Mouse (Mus musculus) heart, postnatal 10 days (tissue): ENCODE measurements around the gene Gm45233. TPM values are rescaled to one million over a fixed set of nuclear protein-coding genes. Genes with fewer than 3 reads are reported as not detected.

ENCODE experiments used
- DNase-seq, 2 experiments: peaks; one replicate each; pipeline ENCODE4 v3.0.0; 2021
- intact Hi-C: fragments of 180-260 bp; cut with DNase I; formaldehyde crosslinking; loops from one replicate; pipeline ENCODE4 v1.15.1; 2025
- total RNA-seq, 2 experiments: library from RNA; stranded (reverse); gene quantifications; 2 replicates each; pipeline ENCODE4 v1.2.3; 2021

Gm45233 gene
- total RNA-seq, 2 experiments from 2014 or later = 1.7 to 2.1 TPM

GRCm38 (mm10) chr7:43443126-43443916 is 607 bp upstream of the Gm45233 start:
- intact Hi-C loops = loop anchor here (2.0 to 10.0 kb wide), 3 partner anchors 23 to 801 kb away; partner anchors contain the start of genes 1700028J19Rik, 2410002F23Rik and Zfp715
- peak; percentile 89 to 90 for DNase-seq

DNA sequence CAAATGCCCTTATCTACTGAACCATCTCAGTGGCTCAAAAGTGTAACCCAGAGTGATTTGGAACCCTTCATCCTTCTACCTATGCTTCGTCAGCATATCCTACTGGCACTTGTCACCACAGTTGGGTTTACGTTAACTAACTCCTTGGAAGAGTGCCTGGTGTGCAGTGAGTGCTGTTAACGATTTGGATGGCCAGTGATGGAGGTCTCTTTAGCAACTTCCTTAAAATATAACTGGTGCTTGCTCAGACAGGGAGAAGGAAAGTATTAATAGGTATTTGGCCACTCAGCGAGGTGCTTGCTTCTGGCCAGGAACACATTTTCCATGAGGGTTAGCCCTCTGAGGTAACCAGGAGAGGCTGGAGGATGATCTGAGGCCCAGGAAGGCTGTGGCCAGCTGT is 3.9 kb downstream of the Gm45233 start:
- intact Hi-C loops = loop anchor here (10.0 kb wide), 1 partner anchor 797 kb away; the partner anchor contains the start of genes 1700028J19Rik and 2410002F23Rik
- peak in 1 of 2 experiments; percentile 17 for DNase-seq

GRCm38 (mm10) chr7:43448246-43448645 is 4.3 kb downstream of the Gm45233 start:
- intact Hi-C loops = loop anchor here (10.0 kb wide), 1 partner anchor 797 kb away; the partner anchor contains the start of genes 1700028J19Rik and 2410002F23Rik
- DNase-seq = peak; percentile 51 to 64

DNA sequence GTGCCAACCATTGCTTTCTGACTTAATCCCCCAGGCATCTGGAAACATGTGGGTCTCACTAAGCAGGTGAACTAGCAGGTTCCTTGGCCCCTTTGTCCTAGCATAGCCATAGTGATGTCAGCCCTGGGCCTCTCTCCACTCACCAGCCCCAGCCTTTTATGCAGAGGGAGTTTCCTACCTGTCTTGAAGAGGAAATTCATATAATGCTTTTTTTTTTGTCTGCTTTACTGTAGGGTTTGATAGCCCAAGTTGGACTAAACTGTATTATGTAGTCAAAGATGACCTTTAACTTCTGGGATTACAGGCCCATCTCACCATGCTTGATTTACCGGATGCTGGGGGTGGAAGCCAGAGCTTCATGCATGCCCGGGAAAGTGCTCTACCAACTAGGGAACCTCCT is 5.9 kb downstream of the Gm45233 start:
- intact Hi-C loops = loop anchor here (10.0 kb wide), 1 partner anchor 795 kb away; the partner anchor contains the start of genes 1700028J19Rik and 2410002F23Rik
- no peak for DNase-seq

GRCm38 (mm10) chr7:43451726-43452125 is 7.8 kb downstream of the Gm45233 start:
- no peak for DNase-seq
- intact Hi-C loops = no loop called here

GRCm38 (mm10) chr7:43452609-43453008 is 8.7 kb downstream of the Gm45233 start:
- peak in 1 of 2 experiments; percentile 44 for DNase-seq
- intact Hi-C loops = no loop called here

- no peak for DNase-seq
- intact Hi-C loops = no loop called here
These were observed 9.8 kb downstream of the Gm45233 start for GRCm38 (mm10) chr7:43453599-43454355.

GRCm38 (mm10) chr7:43454371-43454770 is 10.4 kb downstream of the Gm45233 start:
- DNase-seq = no peak
- intact Hi-C loops = no loop called here

GRCm38 (mm10) chr7:43462851-43463250 is 18.9 kb downstream of the Gm45233 start, which contains the start of gene Vsig10l:
Gene Vsig10l (plus strand): TSS chr7:43463151.
- no peak for DNase-seq
- intact Hi-C loops = loop anchor here (5.0 kb wide), 1 partner anchor 119 kb away; no protein-coding TSS in a partner anchor

DNA sequence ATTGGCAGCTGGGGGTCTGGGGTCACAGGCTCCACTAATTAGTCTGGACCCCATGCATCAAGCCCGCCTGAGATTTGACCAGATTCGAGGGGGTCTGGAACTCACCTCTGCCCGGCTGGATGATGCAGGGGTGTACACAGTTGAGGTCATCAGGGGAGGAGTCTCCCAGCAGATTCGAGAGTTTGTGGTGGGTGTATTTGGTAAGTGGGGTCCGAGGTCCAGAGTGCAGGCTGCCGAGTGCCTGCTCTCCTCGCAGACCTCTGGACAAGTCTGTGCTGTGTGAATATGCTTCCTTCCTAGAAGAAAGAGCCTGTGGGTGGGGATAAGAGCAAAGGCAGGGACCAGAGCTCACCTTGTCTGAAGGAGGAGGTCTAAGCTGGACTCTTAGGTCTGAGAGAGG is 20.0 kb downstream of the Gm45233 start:
- no peak for DNase-seq
- intact Hi-C loops = loop anchor here (5.0 kb wide), 1 partner anchor 118 kb away; no protein-coding TSS in a partner anchor

DNA sequence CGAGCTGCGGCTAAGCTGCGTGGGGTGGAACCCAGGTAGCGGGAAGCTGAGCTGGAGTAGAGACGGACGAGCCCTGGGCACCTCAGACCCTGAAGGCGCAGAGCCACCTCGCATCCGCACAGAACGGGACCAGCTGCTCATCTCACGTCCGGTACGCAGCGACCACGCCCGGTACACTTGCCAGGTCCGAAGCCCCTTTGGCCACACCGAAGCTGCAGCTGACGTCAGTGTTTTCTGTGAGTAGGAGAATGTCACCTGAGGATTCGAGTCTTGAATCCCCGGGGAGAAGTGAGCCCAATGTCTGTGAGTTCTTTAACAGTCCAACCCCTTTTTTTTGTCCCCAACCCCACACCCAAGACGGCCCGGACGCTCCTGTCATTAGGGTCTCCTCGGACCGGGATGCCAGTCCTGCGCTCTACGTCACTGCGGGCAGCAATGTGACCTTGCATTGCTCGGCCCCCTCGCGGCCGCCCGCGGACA is 21.0 kb downstream of the Gm45233 start:
- intact Hi-C loops = loop anchor here (5.0 kb wide), 3 partner anchors 97 to 207 kb away; partner anchors contain the start of genes Ctu1 and Zfp658
- no peak for DNase-seq

- intact Hi-C loops = loop anchor here (1.0 to 5.0 kb wide), 4 partner anchors 23 to 207 kb away; partner anchors contain the start of genes Ctu1 and Zfp658
- peak; percentile 92 to 94 for DNase-seq
These were observed 21.6 kb downstream of the Gm45233 start for GRCm38 (mm10) chr7:43465344-43466098.

DNA sequence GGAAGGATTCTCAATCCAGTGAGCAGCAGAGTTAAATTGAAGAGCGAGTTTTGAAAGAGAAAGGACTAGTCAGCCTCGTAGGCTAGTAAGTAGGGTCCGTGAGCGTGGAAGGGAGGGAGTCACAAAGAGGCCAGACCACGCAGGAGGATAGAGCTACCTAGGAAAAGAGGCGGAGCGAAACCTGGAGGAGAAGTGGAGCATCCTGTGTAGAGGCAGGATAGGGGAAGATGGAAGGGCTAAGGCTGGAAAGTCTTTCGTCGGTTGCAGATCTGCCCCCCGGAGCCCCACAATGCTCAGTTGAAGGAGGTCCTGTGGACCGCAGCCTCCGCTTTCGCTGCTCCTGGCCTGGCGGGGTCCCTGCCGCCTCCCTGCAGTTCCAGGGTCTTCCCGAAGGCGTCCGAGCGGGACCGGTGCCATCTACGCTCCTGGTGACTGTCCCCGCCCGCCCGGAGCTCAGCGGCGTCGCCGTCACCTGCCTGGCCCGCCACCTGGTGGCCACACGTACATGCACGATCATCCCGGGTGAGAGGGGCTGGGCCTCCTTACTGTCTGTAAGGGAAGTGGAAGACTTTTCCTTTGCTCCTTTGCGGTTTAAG is 22.3 kb downstream of the Gm45233 start:
- intact Hi-C loops = loop anchor here (1.0 to 5.0 kb wide), 4 partner anchors 23 to 206 kb away; partner anchors contain the start of genes Ctu1 and Zfp658
- peak; percentile 88 to 93 for DNase-seq

GRCm38 (mm10) chr7:43470373-43470772 is 26.4 kb downstream of the Gm45233 start:
- DNase-seq = peak in 1 of 2 experiments; percentile 46
- intact Hi-C loops = no loop called here

DNA sequence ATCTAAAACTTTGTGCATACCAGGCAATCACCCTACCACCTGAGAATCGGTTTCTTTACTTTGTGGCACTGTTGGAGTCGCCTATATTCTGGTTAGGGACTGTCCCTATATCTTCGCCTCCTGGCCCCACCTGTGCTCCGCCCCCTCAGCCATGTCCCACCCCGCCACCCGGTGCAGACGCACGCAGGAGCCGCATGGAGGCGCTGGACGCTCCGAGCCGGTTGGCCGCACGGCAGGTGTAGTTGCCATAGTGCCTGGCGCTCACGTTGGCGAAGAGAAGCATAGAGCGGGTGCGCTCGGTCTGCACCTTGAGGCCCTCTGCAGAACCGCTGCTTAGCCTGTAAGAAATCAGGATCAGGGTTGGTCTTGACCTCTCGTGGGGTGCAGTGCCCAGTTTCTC is 31.8 kb downstream of the Gm45233 start:
- intact Hi-C loops = no loop called here
- no peak for DNase-seq

GRCm38 (mm10) chr7:43476376-43476775 is 32.4 kb downstream of the Gm45233 start:
- DNase-seq = no peak
- intact Hi-C loops = no loop called here

GRCm38 (mm10) chr7:43481191-43481590 is 37.3 kb downstream of the Gm45233 start:
- no peak for DNase-seq
- intact Hi-C loops = no loop called here

GRCm38 (mm10) chr7:43482090-43482716 is 38.3 kb downstream of the Gm45233 start:
- intact Hi-C loops = no loop called here

GRCm38 (mm10) chr7:43483236-43483635 is 39.3 kb downstream of the Gm45233 start:
- DNase-seq = peak; percentile 25 to 34
- intact Hi-C loops = no loop called here

More at GRCm38 (mm10) chr7:43482090-43482716, 38.3 kb downstream of the Gm45233 start:
- DNase-seq = peak; percentile 17 to 43
